Mouse (Mus musculus): ENCODE data around the gene Tmem88.

DNA sequence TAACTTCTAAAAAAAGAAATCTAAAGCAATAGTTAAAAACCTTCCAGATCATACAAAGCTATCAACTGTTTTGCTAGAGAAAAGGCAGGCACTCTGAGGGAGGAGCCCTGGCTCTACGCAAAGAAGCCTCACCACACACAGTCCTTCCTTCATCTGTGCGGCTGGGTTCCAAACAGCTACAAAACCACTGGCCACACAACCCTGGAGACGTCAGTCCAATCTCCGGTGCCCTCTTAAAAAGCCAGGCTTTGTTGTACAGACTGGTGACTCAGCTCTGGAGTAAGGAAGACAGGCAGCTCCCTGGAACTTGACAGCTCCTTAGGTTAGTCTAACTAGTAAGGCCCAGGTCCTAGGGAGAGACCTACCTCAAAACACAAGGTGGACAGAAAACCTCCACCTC is 22.4 kb downstream of the Tmem88 start:
- TF ChIP-seq ZNF384 (IDR thresholded peaks at IDR 0.05; ENCODE audit: low read depth, low read length) (no peak), ZC3H11A (IDR thresholded peaks at IDR 0.05; ENCODE audit: borderline replicate concordance, low read depth, low read length) (no peak), HCFC1 (IDR thresholded peaks at IDR 0.05; ENCODE audit: borderline replicate concordance, insufficient read depth, low read length) (no peak)
